Mouse (Mus musculus) lung, postnatal 0 days (tissue): ENCODE measurements around the gene Tmem200a.

Experiments used
- CTCF ChIP-seq: IDR thresholded peaks from 2 replicates; pipeline ENCODE4 v1.5.1; 2016; ENCODE audit warnings: antibody characterized with exemption, mild to moderate bottlenecking
- EP300 ChIP-seq: IDR thresholded peaks from 2 replicates; pipeline ENCODE4 v1.6.1; 2016; ENCODE audit warnings: antibody characterized with exemption, mild to moderate bottlenecking, control low read depth

GRCm38 (mm10) chr10:25928861-25929368, 149.9 kb downstream of the Tmem200a start:
- TF ChIP-seq CTCF (no peak), EP300 (no peak)
